Mouse (Mus musculus): ENCODE results near the gene 4933415F23Rik. TPM values are rescaled to one million over a fixed set of nuclear protein-coding genes. Genes with fewer than 3 reads are reported as not detected.

4933415F23Rik gene
- polyA plus RNA-seq, 1 experiment = not detected

DNA sequence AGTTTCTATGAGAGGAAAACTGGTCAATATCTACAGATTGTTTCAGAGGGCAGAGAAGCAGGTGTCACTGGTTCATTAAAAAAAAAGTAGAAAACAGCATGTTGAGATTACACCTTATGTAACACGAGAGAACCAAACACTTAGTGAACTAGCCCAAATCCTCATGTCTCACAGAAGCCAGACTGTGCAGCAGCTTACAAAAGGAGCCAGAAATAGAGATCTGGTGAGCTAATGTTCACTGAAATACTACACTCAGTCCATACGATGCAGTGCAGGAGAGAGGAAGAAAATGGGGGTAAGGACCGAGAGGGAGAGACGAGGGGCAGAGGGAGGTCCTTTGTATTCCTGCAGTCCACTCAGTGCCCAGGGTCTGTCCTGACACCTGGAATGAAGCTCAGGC, 17.4 kb upstream of the 4933415F23Rik start:
- no peak overlapping the region for H3K4me3 ChIP-seq (ENCODE audit: insufficient read depth, poor library complexity, severe bottlenecking)
- H3K79me2 ChIP-seq (ENCODE audit: control insufficient read depth, insufficient read depth) = no peaks in the 10 kb centered on the region
- H3ac ChIP-seq (ENCODE audit: control insufficient read depth, insufficient read length, low read depth) = no peak overlapping the region
- no peaks in the 10 kb centered on the region for H3K36me3 ChIP-seq (ENCODE audit: control insufficient read depth, insufficient read depth)
- H3K79me3 ChIP-seq (ENCODE audit: low read depth) = no peaks in the 10 kb centered on the region
- TF ChIP-seq CEBPB (IDR thresholded peaks at IDR 0.05; ENCODE audit: low read depth) (no peak), CTCF (IDR thresholded peaks at IDR 0.05; ENCODE audit: control insufficient read depth, insufficient read depth, insufficient read length) (no peak)
- H3K27me3 ChIP-seq (ENCODE audit: control insufficient read depth, insufficient read depth, insufficient read length) = no peaks in the 10 kb centered on the region

GRCm38 (mm10) chr1:23117423-23117822, 15.4 kb upstream of the 4933415F23Rik start:
- Histone ChIP-seq H3K79me3 (ENCODE audit: low read depth) (no peaks in the 10 kb centered on the region), H3K36me3 (ENCODE audit: control insufficient read depth, insufficient read depth) (no peaks in the 10 kb centered on the region), H3K27me3 (ENCODE audit: control insufficient read depth, insufficient read depth, insufficient read length) (no peaks in the 10 kb centered on the region), H3K4me3 (ENCODE audit: insufficient read depth, poor library complexity, severe bottlenecking) (no peak overlapping the region), H3K79me2 (ENCODE audit: control insufficient read depth, insufficient read depth) (no peaks in the 10 kb centered on the region), H3ac (ENCODE audit: control insufficient read depth, insufficient read length, low read depth) (no peak overlapping the region)
- no peak for TF ChIP-seq USF1 (IDR thresholded peaks at IDR 0.05; ENCODE audit: low read depth)

- H3K27me3 ChIP-seq (ENCODE audit: control insufficient read depth, insufficient read depth, insufficient read length) = no peaks in the 10 kb centered on the region
- no peaks in the 10 kb centered on the region for H3K79me3 ChIP-seq (ENCODE audit: low read depth)
- TF ChIP-seq MAX (IDR thresholded peaks at IDR 0.05) (no peak), MYOD1 (IDR thresholded peaks at IDR 0.05; ENCODE audit: control insufficient read depth, insufficient read length, low read depth) (no peak), CTCF (IDR thresholded peaks at IDR 0.05; ENCODE audit: control insufficient read depth, insufficient read depth, insufficient read length) (no peak), USF1 (IDR thresholded peaks at IDR 0.05; ENCODE audit: low read depth) (no peak), MYOG (IDR thresholded peaks at IDR 0.05; ENCODE audit: control insufficient read depth, extremely low read depth, insufficient read length) (no peak), FOSL1 (IDR thresholded peaks at IDR 0.05; ENCODE audit: insufficient read depth, low read length, poor library complexity, severe bottlenecking) (no peak), CEBPB (IDR thresholded peaks at IDR 0.05; ENCODE audit: low read depth) (no peak)
Measured at GRCm38 (mm10) chr1:23109191-23109590, 7.1 kb upstream of the 4933415F23Rik start.

GRCm38 (mm10) chr1:23102881-23103280, 828 bp upstream of the 4933415F23Rik start:
- Histone ChIP-seq H3K79me3 (ENCODE audit: low read depth) (no peaks in the 10 kb centered on the region), H3ac (ENCODE audit: control insufficient read depth, insufficient read length, low read depth) (no peak overlapping the region), H3K36me3 (ENCODE audit: control insufficient read depth, insufficient read depth) (no peaks in the 10 kb centered on the region), H3K4me3 (ENCODE audit: insufficient read depth, poor library complexity, severe bottlenecking) (no peak overlapping the region), H3K27me3 (ENCODE audit: control insufficient read depth, insufficient read depth, insufficient read length) (no peaks in the 10 kb centered on the region), H3K79me2 (ENCODE audit: control insufficient read depth, insufficient read depth) (no peaks in the 10 kb centered on the region)
- TF ChIP-seq CTCF (IDR thresholded peaks at IDR 0.05; ENCODE audit: control insufficient read depth, insufficient read depth, insufficient read length) = no peak
- TF ChIP-seq MAX (IDR thresholded peaks at IDR 0.05) = no peak
- TF ChIP-seq USF1 (IDR thresholded peaks at IDR 0.05; ENCODE audit: low read depth) = no peak
- TF ChIP-seq CEBPB (IDR thresholded peaks at IDR 0.05; ENCODE audit: low read depth) = no peak
- TF ChIP-seq FOSL1 (IDR thresholded peaks at IDR 0.05; ENCODE audit: insufficient read depth, low read length, poor library complexity, severe bottlenecking) = no peak
- TF ChIP-seq MYOG (IDR thresholded peaks at IDR 0.05; ENCODE audit: control insufficient read depth, extremely low read depth, insufficient read length) = no peak

More at GRCm38 (mm10) chr1:23109191-23109590, 7.1 kb upstream of the 4933415F23Rik start:
- Histone ChIP-seq H3K36me3 (ENCODE audit: control insufficient read depth, insufficient read depth) (no peaks in the 10 kb centered on the region), H3ac (ENCODE audit: control insufficient read depth, insufficient read length, low read depth) (no peak overlapping the region), H3K79me2 (ENCODE audit: control insufficient read depth, insufficient read depth) (no peaks in the 10 kb centered on the region), H3K4me3 (ENCODE audit: insufficient read depth, poor library complexity, severe bottlenecking) (no peak overlapping the region)

- no peak for TF ChIP-seq FOSL1 (IDR thresholded peaks at IDR 0.05; ENCODE audit: insufficient read depth, low read length, poor library complexity, severe bottlenecking)
- TF ChIP-seq MYOD1 (IDR thresholded peaks at IDR 0.05; ENCODE audit: control insufficient read depth, insufficient read length, low read depth) = no peak
- no peak for TF ChIP-seq MYOG (IDR thresholded peaks at IDR 0.05; ENCODE audit: control insufficient read depth, extremely low read depth, insufficient read length)
- no peak for TF ChIP-seq CEBPB (IDR thresholded peaks at IDR 0.05; ENCODE audit: low read depth)
- no peak for TF ChIP-seq CTCF (IDR thresholded peaks at IDR 0.05; ENCODE audit: control insufficient read depth, insufficient read depth, insufficient read length)
- no peak for TF ChIP-seq USF1 (IDR thresholded peaks at IDR 0.05; ENCODE audit: low read depth)
- Histone ChIP-seq H3K4me3 (ENCODE audit: insufficient read depth, poor library complexity, severe bottlenecking) (no peak overlapping the region), H3K79me3 (ENCODE audit: low read depth) (no peaks in the 10 kb centered on the region), H3K36me3 (ENCODE audit: control insufficient read depth, insufficient read depth) (no peaks in the 10 kb centered on the region), H3K79me2 (ENCODE audit: control insufficient read depth, insufficient read depth) (no peaks in the 10 kb centered on the region), H3ac (ENCODE audit: control insufficient read depth, insufficient read length, low read depth) (no peak overlapping the region), H3K27me3 (ENCODE audit: control insufficient read depth, insufficient read depth, insufficient read length) (no peaks in the 10 kb centered on the region)
Measured at GRCm38 (mm10) chr1:23099791-23100190, 2.3 kb downstream of the 4933415F23Rik start.

GRCm38 (mm10) chr1:23098451-23098850, 3.6 kb downstream of the 4933415F23Rik start:
- no peak overlapping the region for H3ac ChIP-seq (ENCODE audit: control insufficient read depth, insufficient read length, low read depth)
- H3K27me3 ChIP-seq (ENCODE audit: control insufficient read depth, insufficient read depth, insufficient read length) = no peaks in the 10 kb centered on the region
- H3K79me2 ChIP-seq (ENCODE audit: control insufficient read depth, insufficient read depth) = no peaks in the 10 kb centered on the region
- H3K4me3 ChIP-seq (ENCODE audit: insufficient read depth, poor library complexity, severe bottlenecking) = no peak overlapping the region
- no peaks in the 10 kb centered on the region for H3K79me3 ChIP-seq (ENCODE audit: low read depth)
- TF ChIP-seq USF1 (IDR thresholded peaks at IDR 0.05; ENCODE audit: low read depth) = no peak
- TF ChIP-seq CEBPB (IDR thresholded peaks at IDR 0.05; ENCODE audit: low read depth) = no peak
- TF ChIP-seq MAX (IDR thresholded peaks at IDR 0.05) = no peak
- TF ChIP-seq MYOD1 (IDR thresholded peaks at IDR 0.05; ENCODE audit: control insufficient read depth, insufficient read length, low read depth) = no peak
- no peak for TF ChIP-seq MYOG (IDR thresholded peaks at IDR 0.05; ENCODE audit: control insufficient read depth, extremely low read depth, insufficient read length)
- TF ChIP-seq FOSL1 (IDR thresholded peaks at IDR 0.05; ENCODE audit: insufficient read depth, low read length, poor library complexity, severe bottlenecking) = no peak
- TF ChIP-seq CTCF (IDR thresholded peaks at IDR 0.05; ENCODE audit: control insufficient read depth, insufficient read depth, insufficient read length) = no peak
- no peaks in the 10 kb centered on the region for H3K36me3 ChIP-seq (ENCODE audit: control insufficient read depth, insufficient read depth)

Data from C2C12 (cell line).